Comparison of ENCODE assay signal across 8 mouse cellular contexts in the genomic region with DNA sequence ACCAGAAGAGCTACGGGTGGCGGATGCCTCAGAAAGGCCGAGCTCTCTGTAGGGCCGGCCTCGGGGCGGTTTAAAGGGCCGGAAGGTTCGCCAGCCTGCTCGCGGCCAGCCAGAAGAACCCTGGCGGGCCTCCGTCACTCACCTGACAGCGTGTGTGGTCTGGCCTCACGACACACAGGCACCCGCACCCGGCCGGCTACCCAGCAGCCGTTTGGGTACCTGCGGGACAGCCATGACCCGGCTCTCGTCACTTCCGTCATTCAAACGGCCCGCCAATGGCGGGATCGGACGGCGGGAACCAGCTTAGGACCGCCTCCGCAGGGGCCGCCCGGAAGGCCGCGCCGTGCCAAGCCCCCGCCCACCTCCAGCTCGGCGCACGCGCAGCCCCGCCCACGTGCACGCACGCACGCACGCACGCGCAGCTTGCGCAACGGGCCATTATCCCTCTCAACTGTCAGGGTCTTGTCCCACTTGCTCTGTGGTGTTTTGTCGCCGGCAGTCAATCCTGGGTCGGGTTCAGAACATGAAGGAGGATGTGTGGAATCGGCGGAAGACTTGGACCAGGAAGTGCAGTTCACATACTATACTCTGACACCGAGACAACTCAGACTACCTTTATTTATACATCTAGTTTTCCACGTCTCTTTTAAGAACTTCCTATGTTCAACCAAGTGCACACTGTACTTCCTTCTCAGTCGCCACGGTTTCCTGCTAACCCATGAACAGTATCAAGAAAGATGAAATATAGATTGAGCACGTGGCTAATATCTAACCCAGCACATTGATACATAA. TPM values are rescaled to one million over a fixed set of nuclear protein-coding genes. Genes with fewer than 3 reads are reported as not detected.
DNase-seq lines count a peak whose midpoint lies in the region; ATAC-seq lines count a peak whose summit lies in the region.

A gene (minus strand): TSS at position 305 of the 792 bp plus-strand sequence.

- intact Hi-C loops in left cerebral cortex, postnatal 14 days (cut with DNase I): no loop called here

- no peaks in the 10 kb centered on the region; the same call in 1 of the 2 replicates for H3K4me1 ChIP-seq in intestine, embryonic 14.5 days (replicated peaks; ENCODE audit: control insufficient read depth, insufficient read depth, low read length)

- H3K4me3 ChIP-seq in intestine, embryonic 14.5 days (ENCODE audit: low read depth, low read length): peak within 1 kb of the TSS; percentile 77

- WGBS in intestine, embryonic 14.5 days: 3% methylated on average over 60 of the region's 60 CpGs

- H3K27me3 ChIP-seq in intestine, embryonic 14.5 days (replicated peaks; ENCODE audit: control insufficient read depth, insufficient read depth, low read length): no peaks in the 10 kb centered on the region

- peak; percentile 99 for ATAC-seq in intestine, embryonic 14.5 days (replicated peaks; ENCODE audit: low FRiP score, low TSS enrichment, low read depth)

- H3K4me2 ChIP-seq in intestine, embryonic 14.5 days (ENCODE audit: low read length): peak within 1 kb of the TSS; percentile 87

- peaks cover 12% of the 10 kb centered on the region for H3K36me3 ChIP-seq in intestine, embryonic 14.5 days (ENCODE audit: control insufficient read depth, insufficient read depth, low read length)

- DNase-seq in adrenal gland, adult 18-20 months (ENCODE audit: low spot score in 2 of 2): peak; percentile 98
- peak; percentile 97 for DNase-seq in embryo, embryonic 11 days
- peak; percentile 96 for DNase-seq in gastrocnemius, postnatal 25 days
- DNase-seq in intestine, embryonic 14.5 days (ENCODE audit: low spot score): peak; percentile 97
- peak; percentile 97 for DNase-seq in left cerebral cortex, postnatal 14 days (ENCODE audit: low spot score in 2 of 2)
- peak; percentile 97 for DNase-seq in mesoderm, embryonic 11.5 days (ENCODE audit: low read depth, low spot score)
- peak; percentile 91 to 95 for DNase-seq in right cerebral cortex, postnatal 36 days (ENCODE audit: low spot score in 2 of 2)
- peak; percentile 95 for DNase-seq in yolk sac, embryonic 10.5 days (ENCODE audit: low spot score)

- no peaks in the 10 kb centered on the region for H3K9me3 ChIP-seq in intestine, embryonic 14.5 days (ENCODE audit: control insufficient read depth, low read length)

- peak within 1 kb of the TSS; percentile 43 for H3K27ac ChIP-seq in intestine, embryonic 14.5 days (ENCODE audit: low read depth)

- H3K9ac ChIP-seq in intestine, embryonic 14.5 days (ENCODE audit: low read length): peak within 1 kb of the TSS; percentile 74

RNA-seq across cellular contexts. Expression of the gene that starts here (rescaled TPM):
- 1 to 10 TPM; 6.1 to 9.2 TPM for total RNA-seq in adrenal gland, adult 18-20 months (2021)
- total RNA-seq in gastrocnemius, postnatal 25 days (2021): 1 to 10 TPM; 5.9 to 6.1 TPM
- polyA plus RNA-seq in intestine, embryonic 14.5 days (2014; fragmentation: Nextera tagmentation; extraction: Ambion mirVana): 17.3 and 23.4 TPM in 2 replicates
- total RNA-seq in left cerebral cortex, postnatal 14 days (2021): 10 to 100 TPM; 22.2 to 23.1 TPM

Comparison
In these comparisons a context has a peak if more than half of its experiments do, and no peak if none do; other contexts are left out.
1. Peak in every context shown above with its lines: DNase-seq, ATAC-seq, H3K4me3 ChIP-seq and H3K27ac ChIP-seq.